Mouse (Mus musculus) adrenal gland, postnatal 36 days (tissue): ENCODE measurements at regions not wholly inside any gene's neighbourhood (a gene's known extent, or its start where the extent isn't known, plus 50 kb on each side); places are given as distances from the start of the nearest gene placed in this dataset.

Source experiments
- DNase-seq, 2 experiments: peaks; one replicate each; pipeline ENCODE4 v3.0.0; 2021; ENCODE audit warnings: mixed read lengths in 1 of 2

GRCm38 (mm10) chr2:43437251-43437650 is 117.9 kb upstream of the Kynu start:
- no peak for DNase-seq

GRCm38 (mm10) chr2:43455158-43455873 is 99.8 kb upstream of the Kynu start:
- no peak for DNase-seq

- no peak for DNase-seq
Measured at GRCm38 (mm10) chr2:43469161-43469560, 86.0 kb upstream of the Kynu start.

GRCm38 (mm10) chr2:43469893-43470292 is 85.2 kb upstream of the Kynu start:
- DNase-seq: no peak

GRCm38 (mm10) chr2:43478494-43478893 is 76.6 kb upstream of the Kynu start:
- DNase-seq: no peak

- no peak for DNase-seq
Measured at GRCm38 (mm10) chr2:43479871-43480270, 75.3 kb upstream of the Kynu start.
